Mouse (Mus musculus): ENCODE results near the gene Zpbp.

DNA sequence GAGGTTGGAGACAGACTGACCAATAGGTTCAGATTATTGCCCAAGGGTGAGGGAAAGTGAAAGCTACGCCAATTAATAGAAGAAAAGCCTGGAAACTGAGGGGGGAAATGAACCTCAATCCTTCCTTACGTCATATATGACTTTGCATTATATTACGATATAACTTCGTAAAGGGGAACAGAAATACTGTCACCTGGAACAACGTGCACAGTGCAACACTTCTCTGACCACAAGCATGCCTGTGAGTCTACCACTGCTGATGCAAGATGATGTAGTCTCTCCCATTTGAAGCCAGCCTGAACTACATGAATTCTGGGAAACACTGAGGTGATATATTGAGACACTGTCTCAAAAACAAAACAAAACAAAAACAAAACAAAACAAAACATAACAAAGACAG, 90.9 kb downstream of the Zpbp start:
- no peak for TF ChIP-seq CTCF (IDR thresholded peaks at IDR 0.05; ENCODE audit: low read depth)
- no peak for TF ChIP-seq EP300 (optimal IDR thresholded peaks at IDR 0.05)

All from stomach, postnatal 0 days (tissue).